Mouse (Mus musculus) forebrain, embryonic 15.5 days (tissue): ENCODE results near the gene Selenop. TPM values are rescaled to one million over a fixed set of nuclear protein-coding genes. Genes with fewer than 3 reads are reported as not detected.
"Not testable (repeated sequence)": the region's sequence is repeated elsewhere in the genome, so short reads cannot be mapped to it uniquely, and the experiment has no call there.

Source experiments
- ATAC-seq: fragments of 200-750 bp; cut with Nextera tagmentation; replicated peaks from 2 replicates; pipeline ENCODE4 v1.8.0; 2017; ENCODE audit warnings: mild to moderate bottlenecking, moderate TSS enrichment, moderate library complexity
- H3K27ac ChIP-seq: fragments of 300-500 bp; sonication (generic); replicated peaks from 2 replicates; pipeline ENCODE4 v1.5.1; 2015; ENCODE audit warnings: mild to moderate bottlenecking, inconsistent platforms
- H3K27me3 ChIP-seq: fragments of 300-500 bp; sonication (generic); 2 replicates; pipeline ENCODE4 v1.6.1; 2015; ENCODE audit warnings: inconsistent platforms
- H3K36me3 ChIP-seq: fragments of 300-500 bp; sonication (generic); 2 replicates; pipeline ENCODE4 v1.6.1; 2015; ENCODE audit warnings: mild to moderate bottlenecking, inconsistent platforms
- H3K4me1 ChIP-seq: fragments of 300-500 bp; sonication (generic); 2 replicates; pipeline ENCODE4 v1.6.1; 2015; ENCODE audit warnings: inconsistent platforms
- H3K4me2 ChIP-seq: fragments of 300-500 bp; sonication (generic); replicated peaks from 2 replicates; pipeline ENCODE4 v1.6.1; 2015; ENCODE audit warnings: mild to moderate bottlenecking, inconsistent platforms
- H3K4me3 ChIP-seq: fragments of 300-500 bp; sonication (generic); 2 replicates; pipeline ENCODE4 v1.5.1; 2015; ENCODE audit warnings: mild to moderate bottlenecking, inconsistent platforms
- H3K9ac ChIP-seq: fragments of 300-500 bp; sonication (generic); replicated peaks from 2 replicates; pipeline ENCODE4 v1.6.1; 2015; ENCODE audit warnings: mild to moderate bottlenecking, inconsistent platforms
- H3K9me3 ChIP-seq: fragments of 300-500 bp; sonication (generic); 2 replicates; pipeline ENCODE4 v1.6.1; 2016; ENCODE audit warnings: inconsistent platforms
- WGBS: fragments of 180-500 bp; shearing (Covaris S2); methylation state at CpG from one replicate; pipeline ENCODE4 v1.1.7; 2015; ENCODE audit warnings: mixed read lengths; 5-methylcytosine and 5-hydroxymethylcytosine counted together
- polyA plus RNA-seq: library from polyadenylated mRNA; unstranded; fragments of >200 nt; fragmentation: Nextera tagmentation; extraction: Ambion mirVana; gene quantifications from 2 replicates; pipeline ENCODE4 v1.2.1, GENCODE M21; 2015

Gene Selenop
- 67.7 and 70.5 TPM in 2 replicates for polyA plus RNA-seq

- WGBS = 62% methylated on average over 6 of the region's 6 CpGs
- H3K4me3 ChIP-seq = no peak within 1 kb of the TSS
- no peak for ATAC-seq
Observed at GRCm38 (mm10) chr15:3268247-3268646, at the start of gene Selenop. Selenop (plus strand) TSS chr15:3268547.

GRCm38 (mm10) chr15:3218668-3219067 lies 49.7 kb upstream of the Selenop start:
- not testable (repeated sequence) for H3K4me1 ChIP-seq, H3K27me3 ChIP-seq, H3K4me3 ChIP-seq, H3K4me2 ChIP-seq, H3K27ac ChIP-seq, H3K36me3 ChIP-seq, H3K9ac ChIP-seq, ATAC-seq, H3K9me3 ChIP-seq
- 87% methylated on average over 4 of the region's 4 CpGs for WGBS

More at GRCm38 (mm10) chr15:3268247-3268646, at the start of gene Selenop:
- H3K9me3 ChIP-seq = no peaks in the 10 kb centered on the region
- H3K27me3 ChIP-seq = no peaks in the 10 kb centered on the region
- no peak within 1 kb of the TSS for H3K4me2 ChIP-seq
- no peak within 1 kb of the TSS for H3K9ac ChIP-seq
- H3K36me3 ChIP-seq = no peaks in the 10 kb centered on the region
- no peak within 1 kb of the TSS for H3K27ac ChIP-seq
- peaks cover 5% of the 10 kb centered on the region for H3K4me1 ChIP-seq

DNA sequence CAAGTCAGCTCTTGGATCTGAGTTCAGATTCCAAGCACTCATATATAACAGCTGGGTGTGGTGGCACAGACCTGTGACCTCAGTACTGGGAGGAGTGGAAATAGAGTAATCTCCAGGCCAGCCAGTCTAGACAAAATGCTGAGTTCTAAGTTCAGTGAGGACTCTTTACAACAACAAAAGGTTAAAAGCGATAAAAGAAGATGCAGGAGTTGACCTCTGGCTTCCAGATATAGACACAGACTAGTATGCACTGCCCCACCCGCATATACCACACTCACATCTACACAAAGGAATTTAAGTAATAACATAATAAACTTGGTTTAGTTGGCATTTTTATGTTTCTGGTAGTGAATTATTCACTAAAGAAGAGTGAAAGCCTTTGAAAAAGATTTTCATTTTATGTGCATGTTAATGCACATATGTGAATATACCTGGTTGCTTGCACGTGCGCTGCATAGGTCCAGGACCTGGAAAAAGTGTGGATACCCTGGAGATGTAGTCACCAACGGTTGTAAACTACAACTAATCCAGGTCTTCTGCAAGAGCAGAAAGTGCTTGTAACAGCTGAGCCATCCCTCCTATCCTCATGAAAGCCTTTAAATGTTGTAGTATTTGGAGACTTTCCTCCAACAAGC lies 45.4 kb upstream of the Selenop start:
- Histone ChIP-seq H3K27me3 (no peaks in the 10 kb centered on the region), H3K27ac (no peak overlapping the region), H3K9me3 (no peaks in the 10 kb centered on the region), H3K4me3 (no peak overlapping the region), H3K9ac (no peak overlapping the region), H3K4me2 (no peak overlapping the region), H3K36me3 (no peaks in the 10 kb centered on the region), H3K4me1 (no peaks in the 10 kb centered on the region)
- no peak for ATAC-seq
- 88% methylated on average over 5 of the region's 5 CpGs for WGBS

DNA sequence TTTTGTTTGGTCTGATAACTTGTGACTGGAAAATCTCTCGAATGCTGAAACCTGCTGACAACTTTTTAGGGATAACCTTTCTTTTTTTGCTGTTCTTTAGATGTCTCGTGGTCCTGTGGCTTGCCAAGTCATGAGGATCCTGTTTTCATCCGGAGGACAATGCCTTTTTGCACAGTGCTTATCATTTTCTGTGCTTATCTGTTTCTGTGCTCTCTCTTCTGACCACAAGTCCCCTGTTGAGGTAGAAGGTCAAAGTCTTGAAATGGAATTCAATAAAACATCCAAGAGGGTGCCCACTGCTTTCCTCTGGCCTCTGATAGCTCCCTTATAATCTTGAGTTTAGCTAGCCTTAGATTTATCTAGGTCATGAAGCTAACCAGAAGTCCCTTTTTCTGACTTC lies 41.8 kb upstream of the Selenop start:
- Histone ChIP-seq H3K4me1 (no peaks in the 10 kb centered on the region), H3K9ac (no peak overlapping the region), H3K4me2 (no peak overlapping the region), H3K36me3 (no peaks in the 10 kb centered on the region), H3K9me3 (no peaks in the 10 kb centered on the region), H3K27me3 (no peaks in the 10 kb centered on the region), H3K27ac (no peak overlapping the region), H3K4me3 (no peak overlapping the region)
- ATAC-seq = no peak
- WGBS = 72% methylated on average over 3 of the region's 3 CpGs

DNA sequence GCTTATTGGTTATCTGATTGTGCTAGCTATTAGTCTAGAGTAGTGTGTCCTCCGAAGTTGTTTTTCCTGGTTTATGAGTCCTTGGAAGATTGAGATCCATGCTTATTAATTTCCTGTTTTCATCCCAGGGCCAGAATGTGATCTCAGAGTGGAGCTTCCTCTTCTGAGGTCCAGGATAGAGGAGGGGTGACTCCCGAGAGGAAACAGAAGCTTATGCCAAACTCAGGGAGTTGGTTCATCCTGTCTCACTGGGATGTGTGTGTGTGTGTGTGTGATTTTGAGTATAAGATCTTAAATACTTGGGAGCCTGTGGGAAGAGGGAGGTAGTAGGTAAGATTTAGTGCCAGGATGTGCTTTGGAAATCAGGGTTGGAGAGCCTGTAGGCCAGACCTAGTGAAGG lies 40.2 kb upstream of the Selenop start:
- H3K27ac ChIP-seq = no peak overlapping the region
- 70% methylated on average over 2 of the region's 2 CpGs for WGBS
- ATAC-seq = no peak
- H3K4me1 ChIP-seq = no peaks in the 10 kb centered on the region
- H3K4me3 ChIP-seq = no peak overlapping the region
- no peak overlapping the region for H3K9ac ChIP-seq
- H3K9me3 ChIP-seq = no peaks in the 10 kb centered on the region
- H3K27me3 ChIP-seq = no peaks in the 10 kb centered on the region
- no peaks in the 10 kb centered on the region for H3K36me3 ChIP-seq
- H3K4me2 ChIP-seq = no peak overlapping the region

- Histone ChIP-seq H3K27ac (no peak overlapping the region), H3K4me1 (no peaks in the 10 kb centered on the region), H3K27me3 (no peaks in the 10 kb centered on the region), H3K9me3 (no peaks in the 10 kb centered on the region), H3K4me2 (no peak overlapping the region), H3K9ac (no peak overlapping the region), H3K4me3 (no peak overlapping the region), H3K36me3 (no peaks in the 10 kb centered on the region)
- 91% methylated on average over 6 of the region's 6 CpGs for WGBS
- no peak for ATAC-seq
Observed at GRCm38 (mm10) chr15:3228990-3229389, 39.4 kb upstream of the Selenop start.

GRCm38 (mm10) chr15:3231004-3231403 lies 37.3 kb upstream of the Selenop start:
- WGBS = 93% methylated on average over 4 of the region's 4 CpGs
- no peak overlapping the region for H3K9ac ChIP-seq
- no peak for ATAC-seq
- H3K27ac ChIP-seq = no peak overlapping the region
- no peaks in the 10 kb centered on the region for H3K9me3 ChIP-seq
- H3K4me3 ChIP-seq = no peak overlapping the region
- H3K36me3 ChIP-seq = no peaks in the 10 kb centered on the region
- H3K27me3 ChIP-seq = no peaks in the 10 kb centered on the region
- H3K4me1 ChIP-seq = no peaks in the 10 kb centered on the region
- no peak overlapping the region for H3K4me2 ChIP-seq

GRCm38 (mm10) chr15:3232168-3232835 lies 36.0 kb upstream of the Selenop start:
- Histone ChIP-seq H3K9ac (no peak overlapping the region), H3K9me3 (no peaks in the 10 kb centered on the region), H3K4me2 (no peak overlapping the region), H3K4me3 (no peak overlapping the region), H3K27ac (no peak overlapping the region), H3K36me3 (no peaks in the 10 kb centered on the region), H3K4me1 (no peaks in the 10 kb centered on the region), H3K27me3 (no peaks in the 10 kb centered on the region)
- 53% methylated on average over 9 of the region's 9 CpGs for WGBS
- no peak for ATAC-seq

DNA sequence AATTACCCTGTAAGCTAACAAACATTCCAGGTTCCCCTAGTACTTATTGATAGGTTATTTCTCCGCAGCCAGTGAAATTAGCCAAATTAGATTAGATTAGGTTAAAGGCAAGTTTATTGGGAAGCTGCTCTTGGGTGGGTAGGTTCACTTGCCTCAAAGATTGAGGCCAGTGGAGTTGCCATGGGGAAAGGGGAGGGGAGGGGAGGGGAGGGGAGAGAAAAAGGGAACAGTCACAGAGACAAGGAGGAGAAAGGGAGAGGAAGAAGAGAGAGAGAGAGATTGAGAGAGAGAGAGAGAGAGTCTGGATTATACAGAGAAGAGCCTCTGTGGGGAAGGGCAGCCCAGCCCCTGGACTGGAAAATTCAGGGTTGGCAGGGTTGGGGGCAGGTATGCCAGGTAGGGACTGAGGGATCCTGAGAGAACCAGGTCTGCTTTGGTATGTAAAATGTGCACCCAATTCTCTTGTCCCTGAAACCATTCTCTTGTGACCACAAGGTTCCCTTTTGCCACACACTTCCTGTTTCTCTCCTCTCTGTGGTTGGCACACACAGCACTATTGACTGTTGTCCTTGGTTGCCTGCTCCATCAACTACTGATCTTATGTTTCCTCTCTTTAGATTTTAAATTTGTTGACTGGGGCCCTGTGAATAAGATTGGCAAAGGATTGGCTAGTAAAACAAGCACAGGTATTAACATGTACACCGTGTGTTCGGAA lies 34.4 kb upstream of the Selenop start:
- Histone ChIP-seq H3K4me2 (no peak overlapping the region), H3K9ac (no peak overlapping the region), H3K9me3 (no peaks in the 10 kb centered on the region), H3K27me3 (no peaks in the 10 kb centered on the region), H3K4me3 (no peak overlapping the region), H3K36me3 (no peaks in the 10 kb centered on the region), H3K4me1 (no peaks in the 10 kb centered on the region), H3K27ac (no peak overlapping the region)
- no peak for ATAC-seq
- 87% methylated on average over 3 of the region's 3 CpGs for WGBS

DNA sequence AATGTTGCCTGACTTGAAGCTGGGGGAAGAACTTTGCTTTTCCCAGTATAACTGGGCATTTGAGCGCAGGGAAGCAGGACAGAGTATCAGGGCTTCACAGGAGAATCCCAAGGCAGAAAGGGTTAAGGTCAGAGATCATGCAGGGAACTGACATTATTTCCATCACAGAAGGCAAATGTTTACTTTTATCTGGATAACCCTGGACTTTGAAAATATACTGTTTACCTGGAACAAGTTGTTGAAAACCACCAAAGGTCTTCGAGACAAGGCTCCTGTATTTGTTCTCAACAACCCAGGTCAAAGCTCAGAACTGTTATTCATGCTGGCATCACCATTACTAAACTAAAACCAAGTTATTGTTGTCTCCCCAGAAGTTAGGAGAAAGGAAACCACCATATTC lies 32.0 kb upstream of the Selenop start:
- H3K27ac ChIP-seq = no peak overlapping the region
- no peaks in the 10 kb centered on the region for H3K27me3 ChIP-seq
- WGBS = 81% methylated on average over 2 of the region's 2 CpGs
- no peak overlapping the region for H3K9ac ChIP-seq
- no peak overlapping the region for H3K4me3 ChIP-seq
- no peak for ATAC-seq
- no peak overlapping the region for H3K4me2 ChIP-seq
- no peaks in the 10 kb centered on the region for H3K4me1 ChIP-seq
- no peaks in the 10 kb centered on the region for H3K36me3 ChIP-seq
- no peaks in the 10 kb centered on the region for H3K9me3 ChIP-seq

DNA sequence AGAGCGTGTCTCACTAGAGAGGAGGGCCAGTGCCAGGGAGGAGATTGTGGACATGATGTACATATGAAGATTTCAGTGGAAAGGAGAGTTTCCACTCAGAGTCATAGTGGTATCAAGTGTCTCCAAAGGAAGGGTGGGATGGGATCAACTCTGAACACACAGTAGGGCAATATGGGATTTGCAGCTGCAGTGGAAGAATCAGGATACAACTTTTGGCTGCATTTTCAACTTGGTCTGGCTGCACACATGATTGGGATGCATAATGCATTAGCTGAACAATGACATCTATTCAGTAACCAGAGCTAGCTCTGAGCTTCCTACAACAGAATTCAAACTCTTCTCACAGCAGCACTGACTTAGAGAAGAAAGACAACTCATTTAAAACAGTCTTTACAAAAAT lies 30.4 kb upstream of the Selenop start:
- no peak overlapping the region for H3K9ac ChIP-seq
- no peak overlapping the region for H3K4me3 ChIP-seq
- H3K36me3 ChIP-seq = no peaks in the 10 kb centered on the region
- H3K27ac ChIP-seq = no peak overlapping the region
- H3K4me1 ChIP-seq = no peaks in the 10 kb centered on the region
- H3K4me2 ChIP-seq = no peak overlapping the region
- ATAC-seq = no peak
- 82% methylated on average over 1 of the region's 1 CpGs for WGBS
- no peaks in the 10 kb centered on the region for H3K27me3 ChIP-seq
- no peaks in the 10 kb centered on the region for H3K9me3 ChIP-seq

DNA sequence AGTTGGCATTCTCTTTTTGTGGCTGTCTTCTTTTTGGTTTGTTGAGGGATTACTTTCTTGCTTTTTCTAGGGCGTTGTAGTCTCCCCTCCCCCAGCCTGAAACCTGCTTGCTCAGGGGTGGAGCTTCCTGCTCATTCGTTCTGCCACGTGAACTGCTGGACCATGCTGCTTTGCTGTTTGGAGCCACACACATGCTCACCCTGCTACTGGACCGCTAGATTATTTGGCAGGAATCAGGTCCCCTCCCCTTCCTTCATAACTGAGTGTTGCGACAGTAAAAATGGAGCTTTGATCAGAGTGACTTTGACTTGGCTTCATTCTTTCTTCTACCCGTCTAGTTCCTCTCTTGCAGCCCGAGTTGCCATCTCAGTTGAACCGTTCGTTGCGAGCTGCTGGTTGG lies 23.3 kb upstream of the Selenop start:
- not testable (repeated sequence) for H3K9me3 ChIP-seq, H3K36me3 ChIP-seq, H3K27ac ChIP-seq, H3K4me3 ChIP-seq, H3K9ac ChIP-seq, ATAC-seq, H3K27me3 ChIP-seq, H3K4me2 ChIP-seq, H3K4me1 ChIP-seq
- 82% methylated on average over 10 of the region's 10 CpGs for WGBS
